Mouse (Mus musculus): ENCODE data around the gene Plekho1. TPM values are rescaled to one million over a fixed set of nuclear protein-coding genes. Genes with fewer than 3 reads are reported as not detected.

Plekho1 gene
- 10 to 100 TPM; 51.4 to 57.8 TPM for total RNA-seq (2023)

DNA sequence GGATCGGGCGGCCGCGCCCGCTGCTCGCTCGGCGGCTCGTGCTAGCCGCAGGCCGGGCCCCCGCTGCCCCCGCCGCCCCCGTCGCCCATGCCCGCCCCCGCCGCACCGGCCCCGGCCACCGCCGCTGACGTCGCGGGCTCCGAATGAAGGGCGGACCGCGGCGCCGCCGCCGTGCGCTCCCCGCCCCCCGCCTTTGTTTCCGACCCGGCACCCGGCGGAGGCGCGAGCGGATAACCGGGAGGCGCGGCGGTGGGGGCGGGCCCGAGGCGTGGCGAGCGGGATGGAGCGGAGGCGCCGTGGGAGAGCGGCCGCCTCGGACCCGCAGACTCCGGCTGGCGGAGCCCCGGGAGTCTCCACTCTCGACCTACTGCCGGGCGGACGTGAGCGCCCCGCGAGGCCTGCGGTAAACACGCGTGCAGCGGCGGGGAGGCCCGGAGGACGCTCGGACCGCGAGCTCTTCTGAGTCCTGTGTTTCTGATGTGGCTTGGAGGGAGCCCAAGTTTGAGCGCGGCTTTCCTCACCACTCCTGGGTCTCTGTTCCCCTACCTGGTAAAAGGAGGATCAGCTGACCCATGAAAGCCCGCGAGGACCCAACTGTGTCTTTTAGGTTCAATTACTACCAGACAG lies at the start of gene Plekho1:
Gene Plekho1, minus strand, starts transcription at position 200 of the 627 bp plus-strand sequence.

Other genes starting within 250 kb of the Plekho1 start
- 10 to 100 TPM; 13.8 to 19.2 TPM for gene Tars2, start 235.8 kb downstream of the Plekho1 start, total RNA-seq (2023)
- 10 to 100 TPM; 45.9 to 48.8 TPM for gene Rprd2, start 177.1 kb downstream of the Plekho1 start, total RNA-seq (2023)
- gene Prpf3, start 140.1 kb downstream of the Plekho1 start, total RNA-seq (2023), result 10 to 100 TPM; 33.6 to 33.7 TPM
- 100 to 1,000 TPM; 115 to 123 TPM for gene Mrps21, start 124.5 kb downstream of the Plekho1 start, total RNA-seq (2023)
- 10 to 100 TPM in 1 of 2 experiments, 1 to 10 TPM in 1; 9.0 to 13.0 TPM for gene Ciart, start 113.8 kb downstream of the Plekho1 start, total RNA-seq (2023)
- 10 to 100 TPM; 35.1 to 40.1 TPM for gene BC028528, start 104.0 kb downstream of the Plekho1 start, total RNA-seq (2023)
- 10 to 100 TPM; 58.8 to 65.3 TPM for gene Aph1a, start 102.0 kb downstream of the Plekho1 start, total RNA-seq (2023)
- not detected for gene Car14, start 91.3 kb downstream of the Plekho1 start, total RNA-seq (2023)
- gene Anp32e, start 66.8 kb downstream of the Plekho1 start, total RNA-seq (2023), result 100 to 1,000 TPM in 1 of 2 experiments, 10 to 100 TPM in 1; 93.6 to 104 TPM
- 10 to 100 TPM; 13.5 to 17.9 TPM for gene Vps45, start 62.5 kb upstream of the Plekho1 start, total RNA-seq (2023)
- 10 to 100 TPM; 15.9 to 17.8 TPM for gene Otud7b, start 108.5 kb upstream of the Plekho1 start, total RNA-seq (2023)
- gene Mtmr11, start 166.0 kb upstream of the Plekho1 start, total RNA-seq (2023), result not detected
- gene Sf3b4, start 176.3 kb upstream of the Plekho1 start, total RNA-seq (2023), result 10 to 100 TPM; 39.0 to 40.5 TPM
- under 1 TPM; 0.42 to 0.75 TPM for gene Sv2a, start 185.2 kb upstream of the Plekho1 start, total RNA-seq (2023)
- 10 to 100 TPM in 1 of 2 experiments, 1 to 10 TPM in 1; 5.7 to 11.1 TPM for gene Bola1, start 223.7 kb upstream of the Plekho1 start, total RNA-seq (2023)
- 10 to 100 TPM; 20.9 to 23.1 TPM for gene Hist2h2ab, start 223.9 kb upstream of the Plekho1 start, total RNA-seq (2023)
- gene Hist2h2ac, start 224.9 kb upstream of the Plekho1 start, total RNA-seq (2023), result 100 to 1,000 TPM; 424 to 490 TPM
- gene Hist2h2be, start 225.1 kb upstream of the Plekho1 start, total RNA-seq (2023), result 1 to 10 TPM; 3.7 to 6.5 TPM
- gene Hist2h3c2, start 243.1 kb upstream of the Plekho1 start, total RNA-seq (2023), result 100 to 1,000 TPM; 496 to 503 TPM
- 1,000 to 10,000 TPM; 3,196 to 3,522 TPM for gene Hist2h2aa2, start 244.3 kb upstream of the Plekho1 start, total RNA-seq (2023)
- 10 to 100 TPM in 1 of 2 experiments, 1 to 10 TPM in 1; 6.3 to 13.0 TPM for gene Hist2h2aa1, start 249.5 kb upstream of the Plekho1 start, total RNA-seq (2023)